In genomic region chr12:33607811-33608602, GRCm38 (mm10) we compare ENCODE assay signal across 18 mouse cellular contexts.
DNase-seq lines count a peak whose midpoint lies in the region; ATAC-seq and TF ChIP-seq lines count a peak whose summit lies in the region.
"Had no signal": no experiment of that assay in that cellular context is flagged by ENCODE, and none has a peak within 500 bp of the region (broad histone marks: within the 10 kb centered on the region; RNA-seq: fewer than 3 reads in every experiment).

No protein-coding gene starts in this region.

- 61% methylated on average over 7 of the region's 7 CpGs for WGBS in heart, postnatal 0 days
- 57% methylated on average over 7 of the region's 7 CpGs for WGBS in lung, postnatal 0 days
- WGBS in limb, embryonic 13.5 days, result 46% methylated on average over 7 of the region's 7 CpGs
- WGBS in kidney, adult 2 months, result 60% methylated on average over 7 of the region's 7 CpGs

- H3K27me3 ChIP-seq in heart, postnatal 0 days (ENCODE audit: control insufficient read depth, insufficient read depth, low read length), result no peaks in the 10 kb centered on the region
- H3K27me3 ChIP-seq in lung, postnatal 0 days (replicated peaks; ENCODE audit: insufficient read depth, low read length), result no peaks in the 10 kb centered on the region
- no peaks in the 10 kb centered on the region for H3K27me3 ChIP-seq in limb, embryonic 13.5 days
- H3K27me3 ChIP-seq in kidney, adult 2 months (replicated peaks; ENCODE audit: control insufficient read depth, insufficient read depth, low read length), result no peaks in the 10 kb centered on the region

- H3K4me2 ChIP-seq in heart, postnatal 0 days (ENCODE audit: low read depth, low read length), result no peak overlapping the region
- H3K4me2 ChIP-seq in lung, postnatal 0 days (replicated peaks; ENCODE audit: low read depth, low read length), result no peak overlapping the region
- H3K4me2 ChIP-seq in limb, embryonic 13.5 days (replicated peaks), result no peak overlapping the region
- H3K4me2 ChIP-seq: liver, embryonic 11.5 days; midbrain, embryonic 11.5 days had no signal

- H3K4me1 ChIP-seq in heart, postnatal 0 days (ENCODE audit: control insufficient read depth, insufficient read depth), result no peaks in the 10 kb centered on the region
- no peaks in the 10 kb centered on the region for H3K4me1 ChIP-seq in lung, postnatal 0 days (ENCODE audit: insufficient read depth, low read depth, low read length)
- H3K4me1 ChIP-seq in limb, embryonic 13.5 days, result peaks cover 9% of the 10 kb centered on the region
- H3K4me1 ChIP-seq in kidney, adult 2 months (ENCODE audit: control insufficient read depth, insufficient read depth, low read length), result no peaks in the 10 kb centered on the region

- no peak overlapping the region for H3K9ac ChIP-seq in heart, postnatal 0 days (replicated peaks; ENCODE audit: low read depth, low read length)
- no peak overlapping the region for H3K9ac ChIP-seq in lung, postnatal 0 days (replicated peaks; ENCODE audit: low read depth)
- H3K9ac ChIP-seq in limb, embryonic 13.5 days, result no peak overlapping the region

- H3K27ac ChIP-seq in heart, postnatal 0 days (ENCODE audit: low read depth), result no peak overlapping the region
- no peak overlapping the region for H3K27ac ChIP-seq in lung, postnatal 0 days (ENCODE audit: low read length)
- H3K27ac ChIP-seq in limb, embryonic 13.5 days, result peak overlapping the region; percentile 69; the same call in 1 of the 2 replicates
- H3K27ac ChIP-seq in kidney, adult 2 months (ENCODE audit: insufficient read depth, low read depth, low read length), result no peak overlapping the region

- no peak for TF ChIP-seq POLR2A in kidney, adult 2 months (IDR thresholded peaks at IDR 0.05; ENCODE audit: low read depth, low read length)

- no peak for ATAC-seq in heart, postnatal 0 days (ENCODE audit: insufficient read depth, low read depth)
- ATAC-seq in lung, postnatal 0 days, result no peak
- peak; percentile 40; the same call in 1 of the 2 replicates for ATAC-seq in limb, embryonic 13.5 days (ENCODE audit: low FRiP score, low read depth)
- ATAC-seq: intestine, embryonic 16.5 days had no signal

- no peak for TF ChIP-seq EP300 in heart, postnatal 0 days (IDR thresholded peaks at IDR 0.05; ENCODE audit: low read depth)
- no peak for TF ChIP-seq EP300 in lung, postnatal 0 days (IDR thresholded peaks at IDR 0.05)

- TF ChIP-seq CTCF in heart, postnatal 0 days (IDR thresholded peaks at IDR 0.05; ENCODE audit: low read depth), result peak; percentile 33
- peak; percentile 48 for TF ChIP-seq CTCF in lung, postnatal 0 days (IDR thresholded peaks at IDR 0.05)
- no peak for TF ChIP-seq CTCF in kidney, adult 2 months (conservative IDR thresholded peaks at IDR 0.05; ENCODE audit: insufficient read depth, insufficient read length, low read depth, low read length)

- no peak overlapping the region for H3K4me3 ChIP-seq in heart, postnatal 0 days (ENCODE audit: low read depth, low read length)
- no peak overlapping the region for H3K4me3 ChIP-seq in lung, postnatal 0 days (ENCODE audit: low read depth, low read length)
- H3K4me3 ChIP-seq in limb, embryonic 13.5 days, result no peak overlapping the region
- H3K4me3 ChIP-seq in kidney, adult 2 months (ENCODE audit: insufficient read depth, low read depth, low read length), result no peak overlapping the region
- H3K4me3 ChIP-seq: erythroblast, embryonic 14.5 days had no signal

- DNase-seq in heart, postnatal 0 days (ENCODE audit: low spot score), result no peak
- DNase-seq in heart, adult 8-10 months (ENCODE audit: low spot score), result no peak
- DNase-seq in lung, postnatal 0 days (ENCODE audit: low spot score), result peak; percentile 6
- no peak for DNase-seq in lung, postnatal 14 days
- peak; percentile 60 for DNase-seq in NIH3T3 (ENCODE audit: low read depth)
- DNase-seq in right cerebral cortex, postnatal 14 days, result no peak
- DNase-seq in kidney, adult 2 months, result no peak
- DNase-seq: adrenal gland, postnatal 14 days; cerebellum, postnatal 25 days; heart, postnatal 4 days; kidney, postnatal 36 days; layer of hippocampus, postnatal 36 days; thymus, postnatal 14 days had no signal

- H3K9me3 ChIP-seq in heart, postnatal 0 days (replicated peaks; ENCODE audit: control insufficient read depth, low read length), result 0 out of 2 replicates have a peak, but pooled peaks cover 3% of the 10 kb centered on the region
- H3K9me3 ChIP-seq in lung, postnatal 0 days (ENCODE audit: low read length), result no peaks in the 10 kb centered on the region
- peaks cover 4% of the 10 kb centered on the region; the same call in 1 of the 2 replicates for H3K9me3 ChIP-seq in limb, embryonic 13.5 days

- H3K36me3 ChIP-seq in heart, postnatal 0 days (replicated peaks; ENCODE audit: control insufficient read depth, insufficient read depth, low read length), result no peaks in the 10 kb centered on the region
- H3K36me3 ChIP-seq in lung, postnatal 0 days (ENCODE audit: insufficient read depth, low read length), result no peaks in the 10 kb centered on the region
- no peaks in the 10 kb centered on the region for H3K36me3 ChIP-seq in limb, embryonic 13.5 days
- H3K36me3 ChIP-seq in kidney, adult 2 months (ENCODE audit: control insufficient read depth, insufficient read depth, low read length), result no peaks in the 10 kb centered on the region

Comparison
In these comparisons a context has a peak if more than half of its experiments do, and no peak if none do; other contexts are left out.
1. DNase-seq: peak in lung, postnatal 0 days (single experiment) and NIH3T3 (single experiment); none in heart, postnatal 0 days (single experiment), heart, adult 8-10 months (single experiment), lung, postnatal 14 days (single experiment), right cerebral cortex, postnatal 14 days (single experiment) and kidney, adult 2 months (single experiment).